Mouse (Mus musculus): ENCODE data around the gene Eif3l. TPM values are rescaled to one million over a fixed set of nuclear protein-coding genes. Genes with fewer than 3 reads are reported as not detected.

The Eif3l gene
- polyA plus RNA-seq, 2 experiments = 104 to 130 TPM

DNA sequence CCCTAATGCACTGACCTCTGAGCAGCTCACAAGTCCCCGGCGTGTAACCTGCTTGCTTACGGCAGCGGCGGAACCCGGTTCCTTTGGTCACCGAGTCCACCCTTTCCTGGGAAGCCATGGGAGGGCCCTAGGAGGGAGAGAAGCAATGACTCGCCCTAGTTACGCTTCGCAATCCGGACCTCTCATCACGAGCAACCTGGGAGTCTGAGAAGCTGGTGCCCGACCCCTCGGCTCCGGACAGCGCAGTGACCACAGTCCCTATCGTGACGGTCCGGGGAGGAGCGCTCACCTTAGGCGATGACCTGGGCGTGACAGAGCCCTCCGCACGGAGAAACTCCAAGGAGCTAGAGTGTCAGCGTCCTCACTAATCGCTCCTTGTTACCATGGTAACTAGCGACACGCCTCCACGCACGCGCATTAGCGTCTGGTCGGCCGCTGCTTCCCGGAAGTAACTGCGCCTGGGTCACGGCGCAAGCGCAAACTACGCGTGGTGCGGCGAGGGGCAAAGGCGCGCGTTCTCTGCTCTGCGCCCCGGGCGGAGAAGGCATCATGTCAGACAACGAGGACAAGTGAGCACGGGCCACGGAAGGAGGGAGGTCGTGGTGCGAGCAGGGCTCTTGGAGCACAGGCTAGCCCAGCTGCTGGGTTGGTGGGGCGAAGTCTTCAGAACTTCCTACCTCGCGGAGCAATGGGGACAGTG, 66.0 kb downstream of the Eif3l start, which contains the start of the genes Polr2f and 1700088E04Rik:
Polr2f (plus strand) TSS at position 144 of the 700 bp plus-strand sequence.
1700088E04Rik (minus strand) TSS at position 388 of the 700 bp plus-strand sequence.
- H3K36me3 ChIP-seq (replicated peaks; ENCODE audit: control insufficient read depth, insufficient read depth, low read depth) = peaks cover 5% of the 10 kb centered on the region
- H3K4me3 ChIP-seq (ENCODE audit: insufficient read depth in 1 of 2, low read depth in 2 of 2, low read length in 2 of 2) = peak within 1 kb of the TSS; percentile 73 to 90
- peak within 1 kb of the TSS; percentile 96 for H3K4me2 ChIP-seq (ENCODE audit: low read depth)
- H3K9me3 ChIP-seq (ENCODE audit: control insufficient read depth, low read length) = no peaks in the 10 kb centered on the region
- H3K4me1 ChIP-seq (replicated peaks; ENCODE audit: control insufficient read depth in 2 of 2, insufficient read depth in 2 of 2, low read length in 1 of 2) = peaks cover 5 to 11% of the 10 kb centered on the region in 2 experiments; a peak in 2 of 4 replicates
- TF ChIP-seq EP300 (IDR thresholded peaks at IDR 0.05; ENCODE audit: low read depth) (no peak), CTCF (IDR thresholded peaks at IDR 0.05; ENCODE audit: low read depth) (peak; percentile 23; the same call in 1 of the 2 replicates)
- peak; percentile 91 to 94 (median 91) for DNase-seq (ENCODE audit: low read depth in 3 of 3, low spot score in 3 of 3)
- ATAC-seq (ENCODE audit: insufficient read depth) = peak; percentile 87
- no peak within 1 kb of the TSS for H3K27ac ChIP-seq
- WGBS (ENCODE audit: insufficient replicate concordance) = under 1% methylated on average over 57 of the region's 57 CpGs
- H3K27me3 ChIP-seq (ENCODE audit: control insufficient read depth, insufficient read depth, low read length) = peaks cover 2% of the 10 kb centered on the region
- peak within 1 kb of the TSS; percentile 88 for H3K9ac ChIP-seq (replicated peaks)

DNA sequence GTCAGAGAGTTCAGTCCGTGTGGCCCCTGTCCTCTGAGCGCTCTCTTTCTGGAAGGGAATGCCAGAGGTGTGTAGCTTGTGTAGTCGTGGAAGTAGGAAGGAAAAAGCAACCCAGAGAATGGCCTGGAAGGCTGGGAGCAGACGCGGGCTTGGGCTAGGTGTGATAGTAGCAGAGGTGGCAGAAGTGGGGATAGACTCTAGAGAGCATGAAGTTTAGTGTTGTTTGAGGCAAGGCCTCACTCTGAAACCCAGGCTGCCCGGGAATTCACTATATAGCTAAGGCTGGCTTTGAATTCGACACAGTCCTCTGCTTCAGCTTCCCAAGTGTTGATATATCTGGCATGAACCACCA, 66.6 kb downstream of the Eif3l start:
- Histone ChIP-seq H3K36me3 (replicated peaks; ENCODE audit: control insufficient read depth, insufficient read depth, low read depth) (peaks cover 9% of the 10 kb centered on the region), H3K9ac (replicated peaks) (peak overlapping the region; percentile 88), H3K27me3 (ENCODE audit: control insufficient read depth, insufficient read depth, low read length) (peaks cover 2% of the 10 kb centered on the region), H3K4me2 (ENCODE audit: low read depth) (peak overlapping the region; percentile 96), H3K4me3 (ENCODE audit: insufficient read depth in 1 of 2, low read depth in 2 of 2, low read length in 2 of 2) (peak overlapping the region; percentile 73 to 90), H3K4me1 (replicated peaks; ENCODE audit: control insufficient read depth in 2 of 2, insufficient read depth in 2 of 2, low read length in 1 of 2) (peaks cover 5 to 11% of the 10 kb centered on the region in 2 experiments; a peak in 2 of 4 replicates), H3K27ac (no peak overlapping the region), H3K9me3 (ENCODE audit: control insufficient read depth, low read length) (no peaks in the 10 kb centered on the region)
- ATAC-seq (ENCODE audit: insufficient read depth) (peak; percentile 64), DNase-seq (ENCODE audit: low read depth in 3 of 3, low spot score in 3 of 3) (no peak)
- no peak for TF ChIP-seq EP300 (IDR thresholded peaks at IDR 0.05; ENCODE audit: low read depth)
- no peak for TF ChIP-seq CTCF (IDR thresholded peaks at IDR 0.05; ENCODE audit: low read depth)
- 2% methylated on average over 7 of the region's 7 CpGs for WGBS (ENCODE audit: insufficient replicate concordance)

DNA sequence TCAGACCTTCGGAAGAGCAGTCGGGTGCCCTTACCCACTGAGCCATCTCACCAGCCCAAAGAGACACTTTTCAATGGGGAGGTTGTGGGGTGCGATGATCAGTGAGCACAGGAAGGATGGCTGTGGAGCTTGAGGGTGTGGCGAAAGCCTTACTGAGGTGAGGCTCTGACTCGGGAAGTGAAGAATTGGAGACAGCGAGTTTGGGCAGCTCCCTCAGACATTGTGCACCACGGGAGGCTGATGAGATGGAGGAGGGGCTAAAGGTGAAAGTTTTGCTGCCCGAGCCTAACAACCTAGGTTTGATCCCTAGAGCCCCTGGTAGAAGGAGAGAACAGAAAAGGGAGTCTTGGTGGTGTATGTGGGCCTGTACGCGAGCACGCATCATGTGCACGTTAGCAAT, 68.3 kb downstream of the Eif3l start:
- DNase-seq (ENCODE audit: low read depth in 3 of 3, low spot score in 3 of 3) (no peak), ATAC-seq (ENCODE audit: insufficient read depth) (no peak)
- H3K36me3 ChIP-seq (replicated peaks; ENCODE audit: control insufficient read depth, insufficient read depth, low read depth) = peaks cover 24% of the 10 kb centered on the region
- H3K9ac ChIP-seq (replicated peaks) = no peak overlapping the region
- peaks cover 2% of the 10 kb centered on the region for H3K27me3 ChIP-seq (ENCODE audit: control insufficient read depth, insufficient read depth, low read length)
- no peak overlapping the region for H3K4me3 ChIP-seq (ENCODE audit: insufficient read depth in 1 of 2, low read depth in 2 of 2, low read length in 2 of 2)
- H3K4me1 ChIP-seq (replicated peaks; ENCODE audit: control insufficient read depth in 2 of 2, insufficient read depth in 2 of 2, low read length in 1 of 2) = peaks cover 5 to 11% of the 10 kb centered on the region in 2 experiments; a peak in 2 of 4 replicates
- H3K4me2 ChIP-seq (ENCODE audit: low read depth) = no peak overlapping the region
- no peaks in the 10 kb centered on the region for H3K9me3 ChIP-seq (ENCODE audit: control insufficient read depth, low read length)
- TF ChIP-seq EP300 (IDR thresholded peaks at IDR 0.05; ENCODE audit: low read depth) = no peak
- TF ChIP-seq CTCF (IDR thresholded peaks at IDR 0.05; ENCODE audit: low read depth) = no peak
- WGBS (ENCODE audit: insufficient replicate concordance) = 80% methylated on average over 12 of the region's 12 CpGs
- H3K27ac ChIP-seq = no peak overlapping the region

Other genes with a start within 250 kb of the Eif3l start
- 8.1 and 10.1 TPM in 2 replicates for gene Cdc42ep1, start 232.6 kb upstream of the Eif3l start, polyA plus RNA-seq (2012; rRNA removed)
- gene Cdc42ep1, start 232.6 kb upstream of the Eif3l start, polyA plus RNA-seq (2014; fragmentation: Nextera tagmentation; extraction: Ambion mirVana) = 7.8 and 8.6 TPM in 2 replicates
- gene Lgals2, start 219.7 kb upstream of the Eif3l start, polyA plus RNA-seq (2012; rRNA removed) = 8.7 and 9.8 TPM in 2 replicates
- 14.0 and 15.0 TPM in 2 replicates for gene Lgals2, start 219.7 kb upstream of the Eif3l start, polyA plus RNA-seq (2014; fragmentation: Nextera tagmentation; extraction: Ambion mirVana)
- gene Gga1, start 198.0 kb upstream of the Eif3l start, polyA plus RNA-seq (2012; rRNA removed) = 16.6 and 19.1 TPM in 2 replicates
- gene Gga1, start 198.0 kb upstream of the Eif3l start, polyA plus RNA-seq (2014; fragmentation: Nextera tagmentation; extraction: Ambion mirVana) = 13.6 and 15.6 TPM in 2 replicates
- 0.03 and 0.17 TPM in 2 replicates for gene Gm49510, start 175.5 kb upstream of the Eif3l start, polyA plus RNA-seq (2012; rRNA removed)
- gene Gm49510, start 175.5 kb upstream of the Eif3l start, polyA plus RNA-seq (2014; fragmentation: Nextera tagmentation; extraction: Ambion mirVana) = 0.10 and 0.13 TPM in 2 replicates
- 22.2 and 23.2 TPM in 2 replicates for gene Sh3bp1, start 175.4 kb upstream of the Eif3l start, polyA plus RNA-seq (2012; rRNA removed)
- gene Sh3bp1, start 175.4 kb upstream of the Eif3l start, polyA plus RNA-seq (2014; fragmentation: Nextera tagmentation; extraction: Ambion mirVana) = 13.3 and 15.3 TPM in 2 replicates
- gene Pdxp, start 161.3 kb upstream of the Eif3l start, polyA plus RNA-seq (2012; rRNA removed) = 9.3 and 9.7 TPM in 2 replicates
- gene Pdxp, start 161.3 kb upstream of the Eif3l start, polyA plus RNA-seq (2014; fragmentation: Nextera tagmentation; extraction: Ambion mirVana) = 6.4 and 7.8 TPM in 2 replicates
- gene Lgals1, start 148.5 kb upstream of the Eif3l start, polyA plus RNA-seq (2012; rRNA removed) = 447 and 459 TPM in 2 replicates
- gene Lgals1, start 148.5 kb upstream of the Eif3l start, polyA plus RNA-seq (2014; fragmentation: Nextera tagmentation; extraction: Ambion mirVana) = 641 and 675 TPM in 2 replicates
- 7.9 and 17.5 TPM in 2 replicates for gene Nol12, start 140.2 kb upstream of the Eif3l start, polyA plus RNA-seq (2012; rRNA removed)
- gene Nol12, start 140.2 kb upstream of the Eif3l start, polyA plus RNA-seq (2014; fragmentation: Nextera tagmentation; extraction: Ambion mirVana) = 31.9 and 32.7 TPM in 2 replicates
- gene Triobp, start 127.5 kb upstream of the Eif3l start, polyA plus RNA-seq (2012; rRNA removed) = 16.1 and 17.0 TPM in 2 replicates
- 12.3 and 13.6 TPM in 2 replicates for gene Triobp, start 127.5 kb upstream of the Eif3l start, polyA plus RNA-seq (2014; fragmentation: Nextera tagmentation; extraction: Ambion mirVana)
- 53.1 and 65.2 TPM in 2 replicates for gene H1f0, start 46.7 kb upstream of the Eif3l start, polyA plus RNA-seq (2012; rRNA removed)
- 47.8 and 52.8 TPM in 2 replicates for gene H1f0, start 46.7 kb upstream of the Eif3l start, polyA plus RNA-seq (2014; fragmentation: Nextera tagmentation; extraction: Ambion mirVana)
- 0.30 and 0.50 TPM in 2 replicates for gene Galr3, start 33.3 kb upstream of the Eif3l start, polyA plus RNA-seq (2012; rRNA removed)
- gene Galr3, start 33.3 kb upstream of the Eif3l start, polyA plus RNA-seq (2014; fragmentation: Nextera tagmentation; extraction: Ambion mirVana) = not detected in 2 replicates
- gene Ankrd54, start 12.3 kb upstream of the Eif3l start, polyA plus RNA-seq (2012; rRNA removed) = 39.9 and 43.4 TPM in 2 replicates
- gene Ankrd54, start 12.3 kb upstream of the Eif3l start, polyA plus RNA-seq (2014; fragmentation: Nextera tagmentation; extraction: Ambion mirVana) = 37.7 and 48.3 TPM in 2 replicates
- gene Micall1, start 33.7 kb downstream of the Eif3l start, polyA plus RNA-seq (2012; rRNA removed) = 1.6 and 1.7 TPM in 2 replicates
- gene Micall1, start 33.7 kb downstream of the Eif3l start, polyA plus RNA-seq (2014; fragmentation: Nextera tagmentation; extraction: Ambion mirVana) = 0.69 and 0.71 TPM in 2 replicates
- gene Polr2f, start 65.8 kb downstream of the Eif3l start, polyA plus RNA-seq (2012; rRNA removed) = 53.9 and 112 TPM in 2 replicates
- gene Polr2f, start 65.8 kb downstream of the Eif3l start, polyA plus RNA-seq (2014; fragmentation: Nextera tagmentation; extraction: Ambion mirVana) = 181 and 183 TPM in 2 replicates
- 0.19 and 0.46 TPM in 2 replicates for gene 1700088E04Rik, start 66.1 kb downstream of the Eif3l start, polyA plus RNA-seq (2012; rRNA removed)
- gene 1700088E04Rik, start 66.1 kb downstream of the Eif3l start, polyA plus RNA-seq (2014; fragmentation: Nextera tagmentation; extraction: Ambion mirVana) = 0.52 and 0.93 TPM in 2 replicates
- 0.12 and 0.24 TPM in 2 replicates for gene Sox10, start 90.1 kb downstream of the Eif3l start, polyA plus RNA-seq (2012; rRNA removed)
- gene Sox10, start 90.1 kb downstream of the Eif3l start, polyA plus RNA-seq (2014; fragmentation: Nextera tagmentation; extraction: Ambion mirVana) = 0.14 TPM in 1 of 2 replicates, not detected in the other
- gene Pick1, start 154.0 kb downstream of the Eif3l start, polyA plus RNA-seq (2012; rRNA removed) = 9.1 and 12.4 TPM in 2 replicates
- 3.5 and 4.2 TPM in 2 replicates for gene Pick1, start 154.0 kb downstream of the Eif3l start, polyA plus RNA-seq (2014; fragmentation: Nextera tagmentation; extraction: Ambion mirVana)
- gene Gm49486, start 154.2 kb downstream of the Eif3l start, polyA plus RNA-seq (2012; rRNA removed) = 0.04 and 0.06 TPM in 2 replicates
- gene Gm49486, start 154.2 kb downstream of the Eif3l start, polyA plus RNA-seq (2014; fragmentation: Nextera tagmentation; extraction: Ambion mirVana) = not detected in 2 replicates
- gene Slc16a8, start 179.6 kb downstream of the Eif3l start, polyA plus RNA-seq (2012; rRNA removed) = not detected in 2 replicates
- not detected in 2 replicates for gene Slc16a8, start 179.6 kb downstream of the Eif3l start, polyA plus RNA-seq (2014; fragmentation: Nextera tagmentation; extraction: Ambion mirVana)
- gene Baiap2l2, start 210.4 kb downstream of the Eif3l start, polyA plus RNA-seq (2012; rRNA removed) = 3.9 and 7.9 TPM in 2 replicates
- 1.2 and 1.9 TPM in 2 replicates for gene Baiap2l2, start 210.4 kb downstream of the Eif3l start, polyA plus RNA-seq (2014; fragmentation: Nextera tagmentation; extraction: Ambion mirVana)

All from liver, embryonic 14.5 days (tissue).